Mouse (Mus musculus): ENCODE measurements at regions not wholly inside any gene's neighbourhood (a gene's known extent, or its start where the extent isn't known, plus 50 kb on each side); places are given as distances from the start of the nearest gene placed in this dataset.

DNA sequence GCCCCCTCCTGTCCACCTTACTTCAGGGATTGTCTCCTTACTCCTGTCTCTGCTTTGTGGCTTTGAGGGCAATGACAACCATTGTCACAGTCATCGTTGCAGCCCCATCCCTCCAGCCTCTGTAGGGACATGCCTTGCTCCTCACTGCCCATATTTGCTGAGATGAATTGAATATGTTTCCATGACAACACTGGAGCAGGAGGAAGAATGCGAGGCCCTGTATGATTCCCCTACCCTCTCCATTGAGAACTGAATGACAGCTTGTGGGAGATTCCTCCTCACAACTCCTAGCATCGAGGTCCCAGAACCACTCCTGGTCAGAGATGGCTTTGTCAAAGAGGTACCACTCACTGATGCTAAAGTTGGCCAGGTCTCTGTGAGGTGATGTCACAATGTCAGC, 132.2 kb downstream of the Kdr start:
- Histone ChIP-seq H3K36me3 (ENCODE audit: control insufficient read depth, insufficient read depth, low read length, poor library complexity, severe bottlenecking) (no peaks in the 10 kb centered on the region), H3K27me3 (ENCODE audit: control insufficient read depth, insufficient read depth, low read length, poor library complexity, severe bottlenecking) (no peaks in the 10 kb centered on the region)
- DNase-seq (ENCODE audit: low read depth, low spot score) = no peak

DNA sequence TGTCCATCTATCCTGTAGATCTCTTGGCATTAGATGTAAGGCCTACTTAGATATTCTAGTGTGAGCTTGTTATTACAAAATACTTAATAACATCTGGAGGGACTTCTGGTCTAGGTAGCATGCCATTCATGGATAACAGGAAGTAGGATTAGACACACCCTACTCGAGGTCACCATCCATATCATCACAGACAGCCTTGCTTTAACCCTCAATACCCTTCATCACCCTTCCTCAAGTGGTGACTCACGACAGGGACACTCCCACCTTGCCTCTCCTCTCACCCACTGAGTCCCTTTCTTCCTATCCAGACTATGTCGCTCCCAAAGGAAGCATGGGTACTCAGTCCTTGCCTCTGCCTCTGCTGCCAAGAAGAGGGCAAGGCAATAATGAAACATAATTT, 134.5 kb downstream of the Kdr start:
- no peaks in the 10 kb centered on the region for H3K36me3 ChIP-seq (ENCODE audit: control insufficient read depth, insufficient read depth, low read length, poor library complexity, severe bottlenecking)
- DNase-seq (ENCODE audit: low read depth, low spot score) = no peak
- H3K27me3 ChIP-seq (ENCODE audit: control insufficient read depth, insufficient read depth, low read length, poor library complexity, severe bottlenecking) = no peaks in the 10 kb centered on the region

- no peaks in the 10 kb centered on the region for H3K27me3 ChIP-seq (ENCODE audit: control insufficient read depth, insufficient read depth, low read length, poor library complexity, severe bottlenecking)
- H3K36me3 ChIP-seq (ENCODE audit: control insufficient read depth, insufficient read depth, low read length, poor library complexity, severe bottlenecking) = no peaks in the 10 kb centered on the region
- no peak for DNase-seq (ENCODE audit: low read depth, low spot score)
Measured at GRCm38 (mm10) chr5:75840421-75840820, 137.8 kb downstream of the Kdr start.

DNA sequence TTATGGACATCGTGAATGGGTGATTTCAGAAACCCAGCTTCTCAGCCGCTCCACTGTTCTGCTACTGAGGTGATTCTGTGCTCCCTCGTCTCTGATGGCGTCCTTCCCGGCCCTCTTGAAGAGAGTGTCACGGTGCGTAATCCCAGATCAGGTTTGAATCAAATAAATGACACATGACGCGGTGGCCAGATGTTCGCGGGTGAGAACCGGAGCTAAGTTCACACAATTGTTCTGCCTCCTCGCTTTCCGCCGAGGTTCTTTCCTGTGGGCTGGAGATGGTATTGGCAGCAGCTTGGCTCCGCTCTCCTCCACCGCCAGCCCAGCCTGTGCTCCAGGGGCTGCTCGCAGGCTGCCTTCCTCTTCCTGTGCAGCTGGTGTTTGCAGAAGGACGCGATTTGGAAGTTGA, 142.7 kb downstream of the Kdr start:
- H3K36me3 ChIP-seq (ENCODE audit: control insufficient read depth, insufficient read depth, low read length, poor library complexity, severe bottlenecking) = no peaks in the 10 kb centered on the region
- H3K27me3 ChIP-seq (ENCODE audit: control insufficient read depth, insufficient read depth, low read length, poor library complexity, severe bottlenecking) = no peaks in the 10 kb centered on the region
- DNase-seq (ENCODE audit: low read depth, low spot score) = peak; percentile 8

GRCm38 (mm10) chr5:75834766-75835555, 143.3 kb downstream of the Kdr start:
- no peaks in the 10 kb centered on the region for H3K36me3 ChIP-seq (ENCODE audit: control insufficient read depth, insufficient read depth, low read length, poor library complexity, severe bottlenecking)
- DNase-seq (ENCODE audit: low read depth, low spot score) = no peak
- H3K27me3 ChIP-seq (ENCODE audit: control insufficient read depth, insufficient read depth, low read length, poor library complexity, severe bottlenecking) = no peaks in the 10 kb centered on the region

DNA sequence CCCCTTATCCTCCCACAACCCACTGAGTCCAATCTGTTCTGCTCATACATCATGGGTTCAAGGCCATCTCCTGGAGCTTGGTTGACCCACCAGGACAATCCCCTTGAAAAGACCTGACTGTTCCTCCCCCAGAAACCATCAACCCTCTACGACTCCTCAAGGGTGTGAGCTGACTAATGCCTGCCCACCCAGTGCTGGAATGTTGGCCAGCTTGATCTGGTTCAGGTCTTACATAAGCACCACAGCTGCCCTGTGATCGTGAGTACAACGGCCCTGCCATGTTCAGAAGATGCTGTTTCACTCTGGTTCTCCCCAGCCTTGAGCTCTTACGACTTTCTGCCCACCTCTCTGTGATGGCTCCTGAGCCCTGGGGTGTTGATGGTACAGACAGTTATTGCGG, 145.9 kb downstream of the Kdr start:
- Histone ChIP-seq H3K27me3 (ENCODE audit: control insufficient read depth, insufficient read depth, low read length, poor library complexity, severe bottlenecking) (no peaks in the 10 kb centered on the region), H3K36me3 (ENCODE audit: control insufficient read depth, insufficient read depth, low read length, poor library complexity, severe bottlenecking) (no peaks in the 10 kb centered on the region)
- DNase-seq (ENCODE audit: low read depth, low spot score) = no peak

DNA sequence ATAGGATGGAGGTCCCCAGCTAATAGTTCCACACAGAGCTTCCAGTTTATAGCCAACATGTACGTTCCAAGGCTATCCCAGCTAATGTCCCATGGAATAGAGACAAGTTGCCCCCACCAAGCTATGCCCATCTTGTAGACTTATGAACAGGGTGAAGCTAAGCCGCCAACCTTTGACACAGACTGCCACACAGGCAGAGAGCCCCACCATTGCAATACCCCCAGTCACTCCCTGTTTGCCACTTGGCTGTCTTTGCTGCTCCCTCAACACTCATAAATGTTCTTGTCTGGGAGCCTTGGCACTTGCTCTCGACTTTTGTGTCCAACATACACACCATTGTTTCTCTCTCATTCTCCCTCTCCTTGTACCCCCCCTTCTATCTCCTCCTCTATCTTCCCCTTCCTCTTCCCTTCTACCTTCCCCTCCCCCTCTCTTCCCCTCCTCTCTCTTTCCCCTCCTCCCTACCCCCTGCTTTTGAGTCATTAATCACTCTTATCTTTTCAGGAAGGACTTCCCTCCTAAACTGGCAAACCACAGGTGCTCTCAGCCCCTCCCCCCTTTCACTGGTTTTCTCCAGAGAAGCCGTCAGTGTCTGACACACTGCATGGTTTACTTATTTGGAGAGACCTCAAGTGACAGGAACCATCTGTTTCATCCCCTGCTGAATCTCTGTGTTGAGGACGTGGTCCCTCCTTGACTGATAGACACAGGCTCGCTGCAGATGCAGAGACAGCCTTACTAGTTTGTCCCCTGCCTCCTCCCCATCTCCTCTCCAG, 148.2 kb downstream of the Kdr start:
- DNase-seq (ENCODE audit: low read depth, low spot score) = no peak
- no peaks in the 10 kb centered on the region for H3K27me3 ChIP-seq (ENCODE audit: control insufficient read depth, insufficient read depth, low read length, poor library complexity, severe bottlenecking)
- H3K36me3 ChIP-seq (ENCODE audit: control insufficient read depth, insufficient read depth, low read length, poor library complexity, severe bottlenecking) = no peaks in the 10 kb centered on the region

DNA sequence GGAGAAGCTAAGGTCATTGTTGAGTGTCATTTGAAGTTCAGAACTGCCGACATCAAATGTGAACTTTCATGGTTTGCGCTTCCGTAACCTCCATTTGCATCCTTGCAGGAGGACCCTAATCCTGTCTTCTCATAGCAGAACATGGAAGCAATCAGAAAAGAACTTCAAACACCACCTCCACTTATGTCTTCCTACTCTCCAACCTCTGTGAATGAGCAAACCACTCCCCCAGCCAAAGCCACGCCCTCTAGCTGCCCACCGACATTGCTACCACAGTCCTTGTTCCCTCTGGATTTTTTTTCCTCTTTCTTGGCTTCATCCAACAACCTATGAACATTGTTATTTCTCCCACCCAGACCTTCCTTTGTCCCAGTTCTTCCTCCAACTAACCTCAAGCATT, 149.9 kb downstream of the Kdr start:
- DNase-seq (ENCODE audit: low read depth, low spot score) = no peak
- Histone ChIP-seq H3K36me3 (ENCODE audit: control insufficient read depth, insufficient read depth, low read length, poor library complexity, severe bottlenecking) (no peaks in the 10 kb centered on the region), H3K27me3 (ENCODE audit: control insufficient read depth, insufficient read depth, low read length, poor library complexity, severe bottlenecking) (no peaks in the 10 kb centered on the region)

DNA sequence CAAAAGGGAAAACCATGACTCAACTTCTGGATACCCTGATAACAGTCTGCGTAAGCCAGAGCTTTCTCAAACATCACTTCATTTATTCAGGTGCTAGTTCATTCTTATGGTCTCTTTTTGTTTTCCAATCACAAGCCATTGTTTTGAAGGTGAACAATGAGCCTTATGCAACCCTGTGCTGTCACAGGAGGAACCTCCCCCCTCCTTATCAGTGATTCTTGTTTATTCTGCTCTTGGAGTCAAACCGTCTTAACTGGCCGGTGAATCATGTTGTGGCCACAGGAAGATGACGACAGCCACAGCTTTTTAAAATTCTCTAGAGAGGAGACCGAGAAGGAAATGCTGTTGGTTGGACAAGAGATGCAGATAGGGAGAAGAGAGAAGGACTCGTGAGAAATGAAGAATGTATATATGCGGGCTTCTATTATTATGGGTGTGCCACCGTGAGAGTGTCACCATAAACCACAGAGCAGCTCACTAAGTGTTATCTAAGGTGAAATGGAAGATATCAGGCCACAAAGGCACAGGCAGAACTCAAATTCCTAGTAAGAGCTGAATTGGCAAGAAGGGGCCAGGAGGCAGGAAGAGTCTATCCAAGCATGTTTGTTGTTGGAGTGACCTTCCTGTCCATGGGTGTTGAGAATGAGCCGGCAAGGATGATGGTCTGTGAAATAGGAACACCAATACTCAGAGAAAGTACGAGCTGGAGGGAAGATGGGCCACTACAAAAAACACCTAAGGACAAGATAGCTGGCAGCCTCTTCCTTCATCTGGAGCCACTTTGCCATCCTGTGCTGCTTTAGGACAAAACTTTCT, 151.8 kb downstream of the Kdr start:
- no peak for DNase-seq (ENCODE audit: low read depth, low spot score)
- H3K36me3 ChIP-seq (ENCODE audit: control insufficient read depth, insufficient read depth, low read length, poor library complexity, severe bottlenecking) = no peaks in the 10 kb centered on the region
- no peaks in the 10 kb centered on the region for H3K27me3 ChIP-seq (ENCODE audit: control insufficient read depth, insufficient read depth, low read length, poor library complexity, severe bottlenecking)

DNA sequence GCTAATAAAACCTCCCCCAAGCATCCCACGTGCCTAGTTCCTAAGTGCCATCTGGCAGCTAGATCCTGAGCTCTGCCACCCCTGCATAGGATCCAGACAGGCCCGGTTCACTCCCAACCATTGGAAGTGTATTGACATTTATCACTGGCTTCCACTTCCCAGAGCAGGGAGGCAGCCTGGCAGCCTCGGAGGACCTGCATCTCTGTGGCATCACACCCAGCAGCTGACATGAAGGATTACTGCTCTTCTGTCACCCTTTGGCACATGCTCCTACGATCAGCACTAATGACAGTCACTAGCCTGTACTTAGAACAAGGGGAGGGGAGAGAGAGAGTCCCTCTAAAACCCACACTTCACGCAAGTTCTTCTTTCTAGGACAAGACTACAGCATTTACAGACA, 152.7 kb downstream of the Kdr start:
- H3K27me3 ChIP-seq (ENCODE audit: control insufficient read depth, insufficient read depth, low read length, poor library complexity, severe bottlenecking) = no peaks in the 10 kb centered on the region
- no peak for DNase-seq (ENCODE audit: low read depth, low spot score)
- H3K36me3 ChIP-seq (ENCODE audit: control insufficient read depth, insufficient read depth, low read length, poor library complexity, severe bottlenecking) = no peaks in the 10 kb centered on the region

GRCm38 (mm10) chr5:75824660-75825059, 153.6 kb downstream of the Kdr start:
- H3K27me3 ChIP-seq (ENCODE audit: control insufficient read depth, insufficient read depth, low read length, poor library complexity, severe bottlenecking) = no peaks in the 10 kb centered on the region
- no peak for DNase-seq (ENCODE audit: low read depth, low spot score)
- no peaks in the 10 kb centered on the region for H3K36me3 ChIP-seq (ENCODE audit: control insufficient read depth, insufficient read depth, low read length, poor library complexity, severe bottlenecking)

GRCm38 (mm10) chr5:75823646-75824045, 154.6 kb downstream of the Kdr start:
- no peak for DNase-seq (ENCODE audit: low read depth, low spot score)
- Histone ChIP-seq H3K27me3 (ENCODE audit: control insufficient read depth, insufficient read depth, low read length, poor library complexity, severe bottlenecking) (no peaks in the 10 kb centered on the region), H3K36me3 (ENCODE audit: control insufficient read depth, insufficient read depth, low read length, poor library complexity, severe bottlenecking) (no peaks in the 10 kb centered on the region)

DNA sequence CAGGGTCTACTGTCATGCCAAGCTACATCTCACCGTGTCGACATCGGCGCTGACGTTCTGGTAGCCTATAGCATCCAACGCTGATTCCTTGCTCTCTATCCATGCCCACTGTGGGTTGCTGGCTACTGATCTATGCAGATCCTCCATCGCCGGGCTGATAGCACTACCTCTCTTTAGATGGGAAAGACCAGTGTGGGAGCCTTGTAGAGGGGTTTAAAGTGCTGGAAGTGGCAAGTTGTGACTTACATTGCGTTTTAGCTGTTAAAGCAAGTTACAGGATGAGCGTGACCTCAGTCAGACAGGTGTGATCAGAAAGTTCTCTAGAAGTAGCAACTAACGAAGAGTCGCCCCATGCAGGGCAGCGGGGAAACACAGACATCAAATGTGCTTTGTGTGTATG, 160.9 kb downstream of the Kdr start:
- no peak for DNase-seq (ENCODE audit: low read depth, low spot score)
- H3K36me3 ChIP-seq (ENCODE audit: control insufficient read depth, insufficient read depth, low read length, poor library complexity, severe bottlenecking) = no peaks in the 10 kb centered on the region
- H3K27me3 ChIP-seq (ENCODE audit: control insufficient read depth, insufficient read depth, low read length, poor library complexity, severe bottlenecking) = no peaks in the 10 kb centered on the region

DNA sequence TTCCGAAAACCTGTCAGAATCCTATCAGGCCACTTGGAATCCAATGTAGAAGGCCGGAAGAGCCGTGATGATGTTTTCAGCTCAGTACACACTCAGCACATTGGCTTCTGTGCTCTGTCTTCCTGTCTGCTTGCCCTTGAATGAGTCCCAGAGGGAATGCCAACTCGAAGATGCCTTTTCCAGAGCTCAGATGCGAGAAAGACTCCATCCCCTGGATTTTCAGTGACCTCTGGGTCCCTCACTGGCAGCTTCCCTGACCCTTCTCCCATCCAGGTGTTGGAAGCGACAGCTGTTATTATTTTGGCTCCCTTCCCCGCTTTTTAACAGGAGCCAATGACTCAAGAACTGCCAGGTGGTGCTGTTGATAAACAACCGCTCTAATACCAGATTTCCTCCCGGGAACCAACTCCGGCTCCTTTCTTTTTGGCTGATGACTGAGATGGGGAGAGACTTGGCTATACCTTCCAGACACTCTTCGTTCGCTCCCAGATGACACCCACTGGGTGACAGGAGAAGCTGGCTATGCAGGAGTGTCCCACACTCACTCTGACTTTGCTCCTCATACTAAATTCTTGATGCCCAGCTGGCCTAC, 163.8 kb downstream of the Kdr start:
- no peak for DNase-seq (ENCODE audit: low read depth, low spot score)
- Histone ChIP-seq H3K27me3 (ENCODE audit: control insufficient read depth, insufficient read depth, low read length, poor library complexity, severe bottlenecking) (no peaks in the 10 kb centered on the region), H3K36me3 (ENCODE audit: control insufficient read depth, insufficient read depth, low read length, poor library complexity, severe bottlenecking) (no peaks in the 10 kb centered on the region)

All from splenic B cell, adult 2 months (primary cell).